Mouse (Mus musculus) forebrain, embryonic 11.5 days (tissue): Measurements from ENCODE around the gene Iqgap2. TPM values are rescaled to one million over a fixed set of nuclear protein-coding genes. Genes with fewer than 3 reads are reported as not detected.

Source experiments
- ATAC-seq: fragments of 200-750 bp; cut with Nextera tagmentation; replicated peaks from 2 replicates; pipeline ENCODE4 v1.8.0; 2017; ENCODE audit warnings: moderate TSS enrichment; ENCODE audit not compliant: low FRiP score
- DNase-seq: peaks from one replicate; pipeline ENCODE4 v3.0.0-alpha.2; 2017; ENCODE audit warnings: low spot score
- H3K27ac ChIP-seq: fragments of 300-500 bp; sonication (generic); 2 replicates; pipeline ENCODE4 v1.5.1; 2014; ENCODE audit warnings: low read depth, low read length
- H3K27me3 ChIP-seq: fragments of 300-500 bp; sonication (generic); 2 replicates; pipeline ENCODE4 v1.6.1; 2014; ENCODE audit warnings: mild to moderate bottlenecking, low read length, mixed read lengths; ENCODE audit not compliant: control insufficient read depth, insufficient read depth
- H3K36me3 ChIP-seq: fragments of 300-500 bp; sonication (generic); 2 replicates; pipeline ENCODE4 v1.6.1; 2014; ENCODE audit warnings: mild to moderate bottlenecking, low read length, moderate library complexity, mixed read lengths; ENCODE audit not compliant: control insufficient read depth, insufficient read depth
- H3K4me1 ChIP-seq: fragments of 300-500 bp; sonication (generic); replicated peaks from 2 replicates; pipeline ENCODE4 v1.6.1; 2014; ENCODE audit warnings: low read length, mixed read lengths; ENCODE audit not compliant: control insufficient read depth, insufficient read depth
- H3K4me2 ChIP-seq: fragments of 300-500 bp; sonication (generic); 2 replicates; pipeline ENCODE4 v1.6.1; 2014; ENCODE audit warnings: low read depth, mild to moderate bottlenecking, low read length, moderate library complexity, mixed read lengths; ENCODE audit not compliant: severe bottlenecking
- H3K4me3 ChIP-seq: fragments of 300-500 bp; sonication (generic); 2 replicates; pipeline ENCODE4 v1.5.1; 2014; ENCODE audit warnings: low read depth, low read length
- H3K9ac ChIP-seq: fragments of 300-500 bp; sonication (generic); 2 replicates; pipeline ENCODE4 v1.6.1; 2014; ENCODE audit warnings: low read length
- H3K9me3 ChIP-seq: fragments of 300-500 bp; sonication (generic); 2 replicates; pipeline ENCODE4 v1.6.1; 2016; ENCODE audit warnings: low read length, mixed read lengths; ENCODE audit not compliant: control insufficient read depth
- WGBS: fragments of 180-500 bp; shearing (Covaris S2); extraction: QIAGEN DNeasy Blood & Tissue Kit; methylation state at CpG from one replicate; pipeline ENCODE4 v1.1.7; 2014; 5-methylcytosine and 5-hydroxymethylcytosine counted together
- polyA plus RNA-seq: library from polyadenylated mRNA; unstranded; fragments of >200 nt; fragmentation: Nextera tagmentation; extraction: Ambion mirVana; gene quantifications from 2 replicates; pipeline ENCODE4 v1.2.1, GENCODE M21; 2014

Gene Iqgap2
- polyA plus RNA-seq, 1 experiment from 2014 or later = 20.1 TPM

DNA sequence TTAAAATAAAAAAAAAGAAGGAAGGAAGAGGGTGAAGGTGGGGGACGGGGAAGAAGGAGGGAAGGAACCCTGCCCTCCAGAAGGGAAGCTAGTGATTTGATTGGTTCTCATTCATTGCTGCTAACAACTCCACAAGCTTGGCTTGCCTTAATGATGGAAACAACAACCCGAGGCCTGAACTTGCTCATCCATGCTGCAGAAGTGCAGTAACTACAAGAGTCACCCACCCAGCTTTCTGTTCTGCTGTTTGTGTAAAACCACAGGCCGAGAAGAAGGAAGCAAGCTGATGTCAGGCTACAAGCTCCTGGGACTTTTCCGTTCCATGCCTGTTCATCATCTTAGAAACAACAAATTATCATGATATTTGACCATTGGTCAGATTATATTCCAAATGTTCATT lies 176.4 kb downstream of the Iqgap2 start:
- Histone ChIP-seq H3K9ac (no peak overlapping the region), H3K27me3 (no peaks in the 10 kb centered on the region), H3K9me3 (no peaks in the 10 kb centered on the region), H3K27ac (no peak overlapping the region), H3K4me2 (no peak overlapping the region), H3K4me3 (no peak overlapping the region), H3K36me3 (no peaks in the 10 kb centered on the region), H3K4me1 (no peaks in the 10 kb centered on the region)
- WGBS = 76% methylated on average over 4 of the region's 4 CpGs
- DNase-seq (no peak), ATAC-seq (no peak)

DNA sequence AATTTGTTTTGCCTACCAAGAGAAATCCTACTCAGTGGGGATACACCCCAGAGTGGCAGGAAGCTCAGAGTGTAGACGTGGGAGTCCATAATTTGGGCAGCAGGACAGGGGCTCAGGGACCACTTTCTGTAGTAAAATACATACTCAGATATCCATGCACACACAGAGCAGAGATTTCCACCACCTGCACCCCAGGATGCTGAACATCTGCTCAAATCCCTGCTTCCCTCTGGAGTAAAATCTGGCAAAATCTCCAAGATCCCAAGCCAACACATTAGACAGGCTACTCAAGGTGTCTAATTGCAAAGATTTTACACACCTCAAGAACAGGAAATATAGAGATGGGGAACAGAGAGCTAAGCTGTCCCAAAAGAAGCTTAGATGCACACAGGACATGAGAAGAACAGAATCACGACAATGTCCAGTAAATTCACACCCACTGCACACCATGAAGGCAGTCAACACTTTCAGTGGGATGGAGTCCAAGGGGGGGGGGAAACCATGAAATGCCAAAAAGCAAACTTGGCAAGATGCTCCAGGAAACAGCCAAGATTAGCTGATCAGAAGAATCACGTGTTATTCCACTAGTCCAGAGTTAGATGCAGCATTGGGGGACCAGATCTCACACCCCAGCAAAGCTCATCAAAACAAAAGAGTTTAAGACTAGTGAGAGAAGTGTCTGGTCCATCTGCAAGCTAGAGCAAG lies 177.3 kb downstream of the Iqgap2 start:
- no peaks in the 10 kb centered on the region for H3K9me3 ChIP-seq
- no peaks in the 10 kb centered on the region for H3K4me1 ChIP-seq
- H3K27me3 ChIP-seq = no peaks in the 10 kb centered on the region
- H3K27ac ChIP-seq = no peak overlapping the region
- no peak overlapping the region for H3K4me3 ChIP-seq
- ATAC-seq = no peak
- 82% methylated on average over 3 of the region's 3 CpGs for WGBS
- no peak overlapping the region for H3K9ac ChIP-seq
- no peak overlapping the region for H3K4me2 ChIP-seq
- H3K36me3 ChIP-seq = no peaks in the 10 kb centered on the region
- DNase-seq = no peak

DNA sequence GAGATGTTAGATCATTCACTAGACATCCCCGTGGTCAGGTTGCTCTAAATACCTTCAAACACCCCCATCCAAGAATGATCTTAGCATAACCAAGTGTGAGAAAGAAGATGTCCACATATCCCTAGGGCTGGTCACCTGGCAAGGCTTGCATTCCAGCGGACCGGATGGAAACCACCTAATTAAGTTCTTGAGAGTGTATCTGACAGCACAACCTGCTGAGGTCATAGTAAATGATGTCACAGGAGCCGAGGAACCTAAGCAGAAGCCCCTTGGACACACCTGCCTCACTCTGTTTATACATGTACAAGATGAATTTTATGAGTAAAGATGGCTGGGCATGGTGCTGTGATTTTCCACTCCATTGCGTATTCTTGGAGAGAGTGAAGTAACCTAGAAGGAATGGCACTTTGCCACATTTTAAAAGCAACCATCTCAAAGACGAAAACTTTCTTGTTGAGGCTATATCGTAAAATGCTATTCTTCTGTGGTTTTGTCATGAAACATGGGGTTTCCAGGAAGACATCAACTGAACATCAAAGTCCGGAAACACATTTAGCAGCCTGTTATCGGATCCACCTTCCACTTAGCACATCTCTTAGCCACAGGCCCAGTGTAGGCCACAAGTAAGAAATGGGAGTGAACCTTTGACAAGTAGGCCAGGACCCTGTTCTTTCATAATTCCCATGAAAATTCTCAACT lies 179.0 kb downstream of the Iqgap2 start:
- H3K36me3 ChIP-seq = no peaks in the 10 kb centered on the region
- WGBS = 94% methylated on average over 9 of the region's 9 CpGs
- no peak overlapping the region for H3K27ac ChIP-seq
- no peaks in the 10 kb centered on the region for H3K27me3 ChIP-seq
- no peaks in the 10 kb centered on the region for H3K9me3 ChIP-seq
- no peaks in the 10 kb centered on the region for H3K4me1 ChIP-seq
- H3K4me2 ChIP-seq = no peak overlapping the region
- no peak overlapping the region for H3K4me3 ChIP-seq
- no peak for ATAC-seq
- no peak for DNase-seq
- no peak overlapping the region for H3K9ac ChIP-seq

DNA sequence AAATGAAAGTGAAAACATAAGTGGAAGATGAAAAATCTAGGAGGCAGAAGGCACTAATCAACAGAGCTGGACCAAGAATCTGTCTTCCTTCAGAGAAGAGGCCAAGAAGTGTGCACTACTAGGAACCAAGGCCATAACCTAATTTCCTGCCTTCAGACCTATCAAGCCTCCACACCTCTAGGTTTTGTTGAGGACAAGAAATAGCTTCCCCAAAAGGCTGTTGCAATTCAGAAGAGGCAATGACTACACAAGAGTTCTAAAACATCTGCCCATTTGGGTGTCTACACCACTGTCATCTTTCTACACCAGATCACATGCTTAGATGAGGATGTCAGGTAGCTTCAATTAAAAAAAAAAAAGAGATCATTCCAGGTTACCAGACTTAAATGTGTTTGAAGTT lies 179.7 kb downstream of the Iqgap2 start:
- Histone ChIP-seq H3K4me2 (no peak overlapping the region), H3K9me3 (no peaks in the 10 kb centered on the region), H3K4me1 (no peaks in the 10 kb centered on the region), H3K27me3 (no peaks in the 10 kb centered on the region), H3K27ac (no peak overlapping the region), H3K36me3 (no peaks in the 10 kb centered on the region), H3K9ac (no peak overlapping the region), H3K4me3 (no peak overlapping the region)
- no peak for DNase-seq
- no peak for ATAC-seq

DNA sequence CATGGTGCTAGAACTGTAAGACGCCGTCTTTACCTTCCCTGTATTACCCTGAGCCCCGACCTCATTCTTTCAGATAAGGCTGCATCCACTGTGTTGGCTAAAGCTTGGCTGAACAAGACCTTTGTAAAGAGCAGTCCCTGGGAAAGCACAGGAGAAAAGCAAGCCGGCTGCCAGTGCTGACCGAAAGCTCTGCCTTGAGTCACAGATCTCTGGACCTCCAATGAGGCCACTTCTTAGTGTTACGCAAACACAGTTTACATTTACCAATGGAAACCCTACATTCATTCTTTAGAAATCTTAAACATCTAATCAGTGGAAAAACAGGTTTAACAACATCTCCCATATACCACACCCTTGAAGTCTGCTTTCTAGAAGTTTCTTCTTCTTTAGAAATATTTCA lies 186.1 kb downstream of the Iqgap2 start:
- no peaks in the 10 kb centered on the region for H3K27me3 ChIP-seq
- ATAC-seq (no peak), DNase-seq (no peak)
- H3K36me3 ChIP-seq = no peaks in the 10 kb centered on the region; the same call in 1 of the 2 replicates
- H3K27ac ChIP-seq = no peak overlapping the region
- H3K4me3 ChIP-seq = no peak overlapping the region
- 95% methylated on average over 6 of the region's 6 CpGs for WGBS
- H3K9me3 ChIP-seq = no peaks in the 10 kb centered on the region
- no peak overlapping the region for H3K4me2 ChIP-seq
- H3K9ac ChIP-seq = no peak overlapping the region
- no peaks in the 10 kb centered on the region for H3K4me1 ChIP-seq

DNA sequence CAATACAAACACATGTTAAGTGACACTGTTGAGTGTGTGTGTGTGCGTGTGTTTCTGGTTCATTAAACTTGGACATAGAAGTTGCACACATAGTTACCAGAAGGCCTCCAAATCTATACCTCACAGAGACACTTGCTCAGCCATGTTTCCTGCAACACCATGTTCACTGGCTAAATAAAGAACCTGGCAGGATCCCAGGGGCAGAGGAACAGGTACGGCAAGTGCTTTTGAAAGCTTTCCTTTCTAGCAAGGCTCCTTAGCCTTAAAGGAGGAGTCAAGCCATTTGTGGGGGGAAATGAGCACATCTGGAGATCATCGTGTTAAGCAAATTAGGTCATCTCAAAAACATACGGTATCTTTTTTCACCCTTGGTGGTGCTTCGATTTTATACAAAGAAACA lies 188.3 kb downstream of the Iqgap2 start:
- H3K27me3 ChIP-seq = no peaks in the 10 kb centered on the region
- H3K9me3 ChIP-seq = no peaks in the 10 kb centered on the region
- no peak overlapping the region for H3K9ac ChIP-seq
- no peak overlapping the region for H3K27ac ChIP-seq
- no peak for DNase-seq
- no peak for ATAC-seq
- WGBS = 83% methylated on average over 5 of the region's 5 CpGs
- H3K4me3 ChIP-seq = no peak overlapping the region
- H3K36me3 ChIP-seq = no peaks in the 10 kb centered on the region; the same call in 1 of the 2 replicates
- no peaks in the 10 kb centered on the region for H3K4me1 ChIP-seq
- H3K4me2 ChIP-seq = no peak overlapping the region

DNA sequence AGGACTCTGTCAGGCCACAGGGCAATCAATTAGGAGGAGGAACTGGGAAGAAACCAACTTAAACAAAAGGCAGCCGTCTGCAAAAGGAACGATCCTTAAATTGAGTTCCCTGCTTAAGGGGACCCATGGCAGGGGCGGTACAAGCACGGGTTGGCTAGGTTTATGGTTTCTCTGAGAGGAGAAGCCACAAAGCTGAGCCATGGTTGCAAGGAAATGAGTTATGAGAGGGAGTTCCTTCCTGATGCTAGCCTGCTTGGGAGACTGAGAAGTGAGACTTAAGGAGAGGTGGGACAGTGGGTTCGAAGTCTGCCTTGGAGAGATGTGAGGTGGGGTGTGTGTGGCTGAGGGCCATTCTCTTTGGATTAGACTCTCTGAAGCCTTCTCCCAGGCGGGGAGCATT lies 193.8 kb downstream of the Iqgap2 start:
- H3K36me3 ChIP-seq = no peaks in the 10 kb centered on the region; the same call in 1 of the 2 replicates
- no peak for ATAC-seq
- 42% methylated on average over 6 of the region's 6 CpGs for WGBS

DNA sequence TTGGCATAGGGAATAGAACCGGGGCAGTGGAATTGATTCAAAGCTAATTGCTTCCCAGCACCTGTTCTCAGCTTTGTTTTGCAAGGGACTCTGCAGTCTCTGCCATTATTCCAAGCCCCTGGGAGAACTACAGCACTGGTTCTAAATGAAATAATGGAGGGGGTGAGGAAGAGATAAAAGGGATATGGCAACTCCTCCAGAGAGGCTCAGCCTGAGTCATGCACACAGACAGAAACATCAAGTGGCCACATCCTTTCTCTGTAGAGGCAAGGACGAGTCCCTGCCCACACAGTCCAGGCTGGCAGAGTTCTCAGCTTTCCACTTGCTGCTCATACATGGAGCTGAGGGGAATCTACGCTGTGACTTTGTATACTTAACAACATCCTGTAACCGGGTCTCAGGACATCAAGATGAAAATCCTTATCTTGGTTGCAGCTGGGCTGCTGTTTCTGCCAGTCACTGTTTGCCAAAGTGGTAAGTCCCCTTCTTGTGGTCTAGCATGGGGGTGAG lies 195.0 kb downstream of the Iqgap2 start, which contains the start of gene F2rl2:
Gene F2rl2, plus strand, starts transcription at position 200 of the 510 bp plus-strand sequence.
- Histone ChIP-seq H3K9me3 (no peaks in the 10 kb centered on the region), H3K4me3 (no peak within 1 kb of the TSS), H3K4me2 (no peak within 1 kb of the TSS), H3K27ac (peak within 1 kb of the TSS; percentile 37; the same call in 1 of the 2 replicates), H3K27me3 (no peaks in the 10 kb centered on the region), H3K36me3 (no peaks in the 10 kb centered on the region; the same call in 1 of the 2 replicates), H3K4me1 (no peaks in the 10 kb centered on the region; the same call in 1 of the 2 replicates), H3K9ac (no peak within 1 kb of the TSS)
- ATAC-seq (0 out of 2 replicates have a peak, but pooled peaks have one; percentile 39), DNase-seq (no peak)
- 55% methylated on average over 4 of the region's 4 CpGs for WGBS

More for the DNA sequence above, 193.8 kb downstream of the Iqgap2 start:
- no peak overlapping the region for H3K4me2 ChIP-seq
- no peaks in the 10 kb centered on the region; the same call in 1 of the 2 replicates for H3K4me1 ChIP-seq
- H3K4me3 ChIP-seq = no peak overlapping the region
- H3K27ac ChIP-seq = no peak overlapping the region
- no peak overlapping the region for H3K9ac ChIP-seq
- H3K27me3 ChIP-seq = no peaks in the 10 kb centered on the region
- no peaks in the 10 kb centered on the region for H3K9me3 ChIP-seq
- no peak for DNase-seq
